Mouse (Mus musculus) heart, embryonic 11.5 days (tissue): ENCODE data around the gene Atp8a2. TPM values are rescaled to one million over a fixed set of nuclear protein-coding genes. Genes with fewer than 3 reads are reported as not detected.

Source experiments
- ATAC-seq: fragments of 200-750 bp; cut with Nextera tagmentation; replicated peaks from 2 replicates; pipeline ENCODE4 v1.8.0; 2017; ENCODE audit warnings: moderate library complexity; ENCODE audit not compliant: insufficient number of reproducible peaks, low FRiP score, low TSS enrichment
- H3K27ac ChIP-seq: fragments of 300-500 bp; sonication (generic); 2 replicates; pipeline ENCODE4 v1.5.1; 2014; ENCODE audit warnings: mild to moderate bottlenecking, low read depth, low read length
- H3K27me3 ChIP-seq: fragments of 300-500 bp; sonication (generic); 2 replicates; pipeline ENCODE4 v1.6.1; 2014; ENCODE audit warnings: mild to moderate bottlenecking, low read length, mixed read lengths; ENCODE audit not compliant: control insufficient read depth, insufficient read depth
- H3K36me3 ChIP-seq: fragments of 300-500 bp; sonication (generic); 2 replicates; pipeline ENCODE4 v1.6.1; 2014; ENCODE audit warnings: mild to moderate bottlenecking, low read length, moderate library complexity, mixed read lengths; ENCODE audit not compliant: control insufficient read depth, insufficient read depth
- H3K4me1 ChIP-seq: fragments of 300-500 bp; sonication (generic); 2 replicates; pipeline ENCODE4 v1.6.1; 2014; ENCODE audit warnings: low read length; ENCODE audit not compliant: control insufficient read depth, insufficient read depth
- H3K4me2 ChIP-seq: fragments of 300-500 bp; sonication (generic); 2 replicates; pipeline ENCODE4 v1.6.1; 2014; ENCODE audit warnings: mild to moderate bottlenecking, moderate library complexity
- H3K4me3 ChIP-seq: fragments of 300-500 bp; sonication (generic); 2 replicates; pipeline ENCODE4 v1.5.1; 2014; ENCODE audit warnings: low read depth, low read length
- H3K9ac ChIP-seq: fragments of 300-500 bp; sonication (generic); 2 replicates; pipeline ENCODE4 v1.6.1; 2014; ENCODE audit warnings: mild to moderate bottlenecking, low read depth, low read length, moderate library complexity
- H3K9me3 ChIP-seq: fragments of 300-500 bp; sonication (generic); replicated peaks from 2 replicates; pipeline ENCODE4 v1.6.1; 2016; ENCODE audit warnings: low read length; ENCODE audit not compliant: control insufficient read depth
- WGBS: fragments of 180-500 bp; shearing (Covaris S2); extraction: QIAGEN DNeasy Blood & Tissue Kit; methylation state at CpG from one replicate; pipeline ENCODE4 v1.1.7; 2014; ENCODE audit not compliant: insufficient replicate concordance; 5-methylcytosine and 5-hydroxymethylcytosine counted together
- polyA plus RNA-seq: library from polyadenylated mRNA; unstranded; fragments of >200 nt; fragmentation: Nextera tagmentation; extraction: Ambion mirVana; gene quantifications from 2 replicates; pipeline ENCODE4 v1.2.1, GENCODE M21; 2014

The Atp8a2 gene
- polyA plus RNA-seq, 1 experiment from 2014 or later: 6.8 TPM

- WGBS: 80% methylated on average over 5 of the region's 5 CpGs
- Histone ChIP-seq H3K9ac (no peak overlapping the region), H3K27ac (no peak overlapping the region), H3K4me1 (peaks cover 2% of the 10 kb centered on the region; the same call in 1 of the 2 replicates), H3K4me2 (no peak overlapping the region), H3K27me3 (no peaks in the 10 kb centered on the region), H3K36me3 (no peaks in the 10 kb centered on the region), H3K9me3 (no peaks in the 10 kb centered on the region), H3K4me3 (no peak overlapping the region)
- no peak for ATAC-seq
These were observed 980 bp downstream of the Atp8a2 start for GRCm38 (mm10) chr14:60195999-60196398.

- Histone ChIP-seq H3K9me3 (no peaks in the 10 kb centered on the region), H3K27ac (no peak overlapping the region), H3K27me3 (no peaks in the 10 kb centered on the region), H3K9ac (no peak overlapping the region), H3K36me3 (no peaks in the 10 kb centered on the region), H3K4me1 (peaks cover 6% of the 10 kb centered on the region; the same call in 1 of the 2 replicates), H3K4me2 (no peak overlapping the region), H3K4me3 (no peak overlapping the region)
- no peak for ATAC-seq
- WGBS: 64% methylated on average over 1 of the region's 1 CpGs
These were observed 2.4 kb downstream of the Atp8a2 start for GRCm38 (mm10) chr14:60194606-60195005.

GRCm38 (mm10) chr14:60189771-60190170 lies 7.2 kb downstream of the Atp8a2 start:
- WGBS: 44% methylated on average over 5 of the region's 5 CpGs
- Histone ChIP-seq H3K9me3 (no peaks in the 10 kb centered on the region), H3K9ac (no peak overlapping the region), H3K4me1 (peaks cover 10% of the 10 kb centered on the region; the same call in 1 of the 2 replicates), H3K4me2 (peak overlapping the region; percentile 6; the same call in 1 of the 2 replicates), H3K36me3 (no peaks in the 10 kb centered on the region), H3K4me3 (no peak overlapping the region), H3K27ac (peak overlapping the region; percentile 65; the same call in 1 of the 2 replicates), H3K27me3 (no peaks in the 10 kb centered on the region)
- ATAC-seq: no peak

GRCm38 (mm10) chr14:60188201-60188825 lies 8.7 kb downstream of the Atp8a2 start:
- no peak for ATAC-seq
- Histone ChIP-seq H3K4me2 (no peak overlapping the region), H3K27ac (no peak overlapping the region), H3K36me3 (no peaks in the 10 kb centered on the region), H3K9ac (no peak overlapping the region), H3K4me1 (peaks cover 12% of the 10 kb centered on the region; the same call in 1 of the 2 replicates), H3K4me3 (no peak overlapping the region), H3K27me3 (no peaks in the 10 kb centered on the region), H3K9me3 (no peaks in the 10 kb centered on the region)
- 74% methylated on average over 5 of the region's 5 CpGs for WGBS

GRCm38 (mm10) chr14:60181306-60181705 lies 15.7 kb downstream of the Atp8a2 start:
- ATAC-seq: no peak
- no peak overlapping the region for H3K9ac ChIP-seq
- H3K27ac ChIP-seq: no peak overlapping the region
- H3K27me3 ChIP-seq: peaks cover under 1% of the 10 kb centered on the region; the same call in 1 of the 2 replicates
- no peaks in the 10 kb centered on the region; the same call in 1 of the 2 replicates for H3K36me3 ChIP-seq
- no peaks in the 10 kb centered on the region for H3K9me3 ChIP-seq
- WGBS: 87% methylated on average over 2 of the region's 2 CpGs
- H3K4me2 ChIP-seq: no peak overlapping the region
- H3K4me1 ChIP-seq: peaks cover 13% of the 10 kb centered on the region; the same call in 1 of the 2 replicates
- no peak overlapping the region for H3K4me3 ChIP-seq

- ATAC-seq: no peak
- peaks cover 13% of the 10 kb centered on the region for H3K27me3 ChIP-seq
- H3K4me2 ChIP-seq: peak overlapping the region; percentile 91
- peak overlapping the region; percentile 85 for H3K4me3 ChIP-seq
- H3K9me3 ChIP-seq: no peaks in the 10 kb centered on the region
- H3K27ac ChIP-seq: no peak overlapping the region
- H3K4me1 ChIP-seq: peaks cover 13% of the 10 kb centered on the region; the same call in 1 of the 2 replicates
- H3K36me3 ChIP-seq: no peaks in the 10 kb centered on the region; the same call in 1 of the 2 replicates
- no peak overlapping the region for H3K9ac ChIP-seq
- 14% methylated on average over 2 of the region's 2 CpGs for WGBS
These were observed 18.4 kb downstream of the Atp8a2 start for GRCm38 (mm10) chr14:60178571-60178955.

- ATAC-seq: peak; percentile 16; the same call in 1 of the 2 replicates
- 15% methylated on average over 37 of the region's 37 CpGs for WGBS
- Histone ChIP-seq H3K36me3 (no peaks in the 10 kb centered on the region; the same call in 1 of the 2 replicates), H3K27ac (peak overlapping the region; percentile 80; the same call in 1 of the 2 replicates), H3K4me1 (peaks cover 9% of the 10 kb centered on the region; the same call in 1 of the 2 replicates), H3K27me3 (peaks cover 13% of the 10 kb centered on the region), H3K9ac (peak overlapping the region; percentile 81), H3K4me2 (peak overlapping the region; percentile 91), H3K4me3 (peak overlapping the region; percentile 85), H3K9me3 (no peaks in the 10 kb centered on the region)
These were observed 19.1 kb downstream of the Atp8a2 start for GRCm38 (mm10) chr14:60177614-60178570.

GRCm38 (mm10) chr14:60176891-60177613 lies 19.9 kb downstream of the Atp8a2 start:
- Histone ChIP-seq H3K4me3 (peak overlapping the region; percentile 85), H3K4me1 (peaks cover 10% of the 10 kb centered on the region; the same call in 1 of the 2 replicates), H3K4me2 (peak overlapping the region; percentile 91), H3K27ac (peak overlapping the region; percentile 80), H3K27me3 (peaks cover 13% of the 10 kb centered on the region), H3K9me3 (no peaks in the 10 kb centered on the region), H3K36me3 (no peaks in the 10 kb centered on the region; the same call in 1 of the 2 replicates), H3K9ac (peak overlapping the region; percentile 81)
- WGBS: under 1% methylated on average over 82 of the region's 84 CpGs
- peak; percentile 75 for ATAC-seq
